Mouse (Mus musculus) urinary bladder, postnatal 4 days (tissue): ENCODE data around the gene Popdc2.

Experiments used
- DNase-seq, 2 experiments: peaks; one replicate each; pipeline ENCODE4 v3.0.0; 2021 to 2022; ENCODE audit warnings: low spot score in 2 of 2

Popdc2 gene

GRCm38 (mm10) chr16:38400311-38400960, 38.4 kb downstream of the Popdc2 start:
- no peak for DNase-seq

- DNase-seq, result no peak
Observed at GRCm38 (mm10) chr16:38401468-38401867, 39.5 kb downstream of the Popdc2 start.

- no peak for DNase-seq
Observed at GRCm38 (mm10) chr16:38403639-38404038, 41.6 kb downstream of the Popdc2 start.

- DNase-seq, result no peak
Observed at GRCm38 (mm10) chr16:38406293-38406692, 44.3 kb downstream of the Popdc2 start.

GRCm38 (mm10) chr16:38406708-38407107, 44.7 kb downstream of the Popdc2 start:
- no peak for DNase-seq

GRCm38 (mm10) chr16:38407584-38407983, 45.6 kb downstream of the Popdc2 start:
- no peak for DNase-seq

- DNase-seq, result no peak
Observed at GRCm38 (mm10) chr16:38408416-38408815, 46.4 kb downstream of the Popdc2 start.

- DNase-seq, result no peak
Observed at GRCm38 (mm10) chr16:38414953-38415352, 52.9 kb downstream of the Popdc2 start.

- DNase-seq, result no peak
Observed at GRCm38 (mm10) chr16:38425374-38425773, 63.4 kb downstream of the Popdc2 start.

- DNase-seq, result no peak
Observed at GRCm38 (mm10) chr16:38425799-38426198, 63.8 kb downstream of the Popdc2 start.
